Mouse (Mus musculus) cortical plate, adult 2 months (tissue): ENCODE results near the gene Slc22a12.

Experiments
- CTCF ChIP-seq: fragments of 200-500 bp; IDR thresholded peaks from 2 replicates; pipeline ENCODE4 v1.5.1; 2011; ENCODE audit warnings: mild to moderate bottlenecking, control low read depth, low read length; ENCODE audit not compliant: insufficient read depth; ENCODE audit errors: extremely low read depth
- POLR2A ChIP-seq: fragments of 200-500 bp; IDR thresholded peaks from 2 replicates; pipeline ENCODE4 v1.6.1; 2011; ENCODE audit warnings: mild to moderate bottlenecking, low read length, control low read depth; ENCODE audit not compliant: insufficient read depth; ENCODE audit errors: extremely low read depth

DNA sequence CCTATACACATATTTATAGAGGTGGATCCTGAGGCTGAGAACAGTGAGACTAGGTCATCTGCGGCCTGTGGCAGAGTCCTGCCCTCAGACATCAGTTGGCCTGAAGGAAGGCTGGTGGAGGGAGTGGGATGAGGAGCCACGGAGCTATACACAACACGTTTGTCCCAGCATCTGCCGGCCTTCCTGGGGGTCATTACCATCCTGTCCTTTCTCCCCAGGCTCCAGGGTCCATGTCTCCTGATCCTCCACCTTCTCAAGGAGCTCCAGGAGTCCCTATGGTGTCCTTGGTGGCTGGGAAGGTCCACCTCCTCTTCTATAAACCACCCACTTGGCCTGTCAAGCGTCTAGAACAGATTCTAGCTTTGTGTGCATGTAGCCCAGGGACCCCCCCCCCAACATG, 5.0 kb upstream of the Slc22a12 start:
- TF ChIP-seq POLR2A = no peak
- TF ChIP-seq CTCF = no peak
